Mouse (Mus musculus) forebrain, postnatal 0 days (tissue): ENCODE results near the gene Nkain2. TPM values are rescaled to one million over a fixed set of nuclear protein-coding genes. Genes with fewer than 3 reads are reported as not detected.

Experiments
- ATAC-seq: fragments of 200-750 bp; cut with Nextera tagmentation; 2 replicates; pipeline ENCODE4 v1.8.0; 2017; ENCODE audit warnings: mild to moderate bottlenecking, moderate library complexity
- DNase-seq: peaks from one replicate; pipeline ENCODE4 v3.0.0-alpha.2; 2015
- H3K27ac ChIP-seq: fragments of 300-500 bp; sonication (generic); 2 replicates; pipeline ENCODE4 v1.5.1; 2014; ENCODE audit warnings: low read depth, mild to moderate bottlenecking, antibody characterized with exemption, low read length, moderate library complexity, mixed read lengths
- H3K27me3 ChIP-seq: fragments of 300-500 bp; sonication (generic); 2 replicates; pipeline ENCODE4 v1.6.1; 2014; ENCODE audit warnings: mild to moderate bottlenecking, low read length, mixed read lengths; ENCODE audit not compliant: insufficient read depth
- H3K36me3 ChIP-seq: fragments of 300-500 bp; sonication (generic); 2 replicates; pipeline ENCODE4 v1.6.1; 2014; ENCODE audit warnings: mild to moderate bottlenecking, moderate library complexity; ENCODE audit not compliant: insufficient read depth
- H3K4me1 ChIP-seq: fragments of 300-500 bp; sonication (generic); 2 replicates; pipeline ENCODE4 v1.6.1; 2014; ENCODE audit warnings: antibody characterized with exemption; ENCODE audit not compliant: insufficient read depth
- H3K4me2 ChIP-seq: fragments of 300-500 bp; sonication (generic); 2 replicates; pipeline ENCODE4 v1.6.1; 2014; ENCODE audit warnings: low read depth, mild to moderate bottlenecking, moderate library complexity
- H3K4me3 ChIP-seq: fragments of 300-500 bp; sonication (generic); 2 replicates; pipeline ENCODE4 v1.5.1; 2014; ENCODE audit warnings: low read depth, low read length, mixed read lengths
- H3K9ac ChIP-seq: fragments of 300-500 bp; sonication (generic); 2 replicates; pipeline ENCODE4 v1.6.1; 2014; ENCODE audit warnings: mild to moderate bottlenecking
- H3K9me3 ChIP-seq: fragments of 300-500 bp; sonication (generic); 2 replicates; pipeline ENCODE4 v1.6.1; 2016; ENCODE audit warnings: low read length
- CTCF ChIP-seq: sonication (generic); IDR thresholded peaks from 2 replicates; pipeline ENCODE4 v1.5.1; 2016; ENCODE audit warnings: antibody characterized with exemption, control low read depth, low read depth
- WGBS: fragments of 180-500 bp; shearing (Covaris S2); extraction: QIAGEN DNeasy Blood & Tissue Kit; methylation state at CpG from one replicate; pipeline ENCODE4 v1.1.7; 2014; 5-methylcytosine and 5-hydroxymethylcytosine counted together
- polyA plus RNA-seq: library from polyadenylated mRNA; unstranded; fragments of >200 nt; fragmentation: Nextera tagmentation; extraction: Ambion mirVana; gene quantifications from 2 replicates; pipeline ENCODE4 v1.2.1, GENCODE M21; 2015
- total RNA-seq: library from RNA; depleted of rRNA; stranded (reverse); fragments of >200 nt; gene quantifications from 2 replicates; pipeline ENCODE4 v1.2.3, GENCODE M21; 2014; rRNA removed

The Nkain2 gene
- total RNA-seq (85.0 and 90.1 TPM in 2 replicates), polyA plus RNA-seq (24.7 and 25.9 TPM in 2 replicates)

DNA sequence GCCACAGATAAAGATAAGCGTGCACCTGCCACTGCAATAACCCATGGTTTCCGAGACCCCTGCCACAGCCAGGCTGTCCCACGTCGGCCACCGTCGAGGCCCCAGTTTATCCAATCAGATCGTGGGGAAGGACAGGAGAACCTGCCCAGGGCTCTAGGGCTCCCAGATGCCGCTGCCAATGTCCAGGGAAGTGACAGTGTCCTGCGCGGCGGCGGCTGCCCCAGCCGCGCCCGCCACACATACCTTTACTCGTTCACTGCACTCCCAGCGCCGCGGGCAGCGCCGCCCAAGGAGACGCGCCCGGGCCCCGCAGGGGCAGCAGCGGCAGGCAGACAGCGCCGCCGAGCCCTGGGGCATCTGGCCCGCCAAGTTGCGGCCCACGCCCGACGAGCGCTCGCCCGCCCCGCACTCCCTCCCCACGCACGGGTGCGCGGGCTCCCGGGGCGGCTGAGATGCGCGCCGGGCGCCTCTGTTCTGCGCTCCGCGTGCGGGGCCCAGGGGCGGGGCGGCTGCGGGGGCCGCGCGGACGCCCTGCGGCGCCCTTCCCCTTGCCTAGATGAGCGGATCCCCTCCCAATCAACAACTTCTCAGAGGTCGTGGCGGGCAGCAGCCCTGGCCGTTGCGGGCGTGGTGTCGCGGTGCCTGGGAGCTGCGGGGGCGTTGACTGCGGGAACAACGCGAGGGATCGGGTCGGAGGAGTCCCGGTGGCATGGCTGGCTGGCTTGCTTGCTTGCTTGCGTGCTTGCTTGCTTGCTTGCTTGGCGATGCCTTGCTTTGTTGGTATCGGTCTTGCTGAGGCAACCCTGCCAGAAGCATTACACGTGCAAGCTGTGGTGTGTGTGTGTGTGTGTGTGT, at the start of gene Nkain2:
Gene Nkain2 (minus strand): TSS at position 811 of the 855 bp plus-strand sequence.
- Histone ChIP-seq H3K9ac (peak within 1 kb of the TSS; percentile 94), H3K4me3 (peak within 1 kb of the TSS; percentile 86), H3K9me3 (no peaks in the 10 kb centered on the region), H3K4me2 (peak within 1 kb of the TSS; percentile 57), H3K27me3 (no peaks in the 10 kb centered on the region), H3K4me1 (no peaks in the 10 kb centered on the region; the same call in 1 of the 2 replicates), H3K27ac (peak within 1 kb of the TSS; percentile 93), H3K36me3 (no peaks in the 10 kb centered on the region)
- WGBS: 1% methylated on average over 75 of the region's 81 CpGs
- no peak for TF ChIP-seq CTCF
- ATAC-seq (peak; percentile 88), DNase-seq (peak; percentile 84)

DNA sequence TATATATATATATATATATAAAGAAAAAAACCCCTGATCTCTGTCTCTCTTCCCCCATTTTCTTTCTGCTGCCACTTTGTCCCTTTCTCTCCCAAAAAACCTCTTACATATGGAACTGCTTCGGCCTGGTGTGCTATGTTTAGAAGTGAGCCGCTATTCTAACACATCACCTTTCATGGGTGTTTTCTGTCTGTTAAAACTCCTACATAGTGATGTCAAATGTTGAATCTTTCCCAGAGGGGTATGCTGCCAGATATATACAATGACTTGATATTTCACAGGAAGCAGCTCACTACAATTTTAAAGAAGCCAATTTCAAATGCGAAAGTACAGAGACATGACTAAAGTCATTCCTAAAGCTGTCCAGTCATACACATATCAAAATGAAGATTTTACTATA, 49.6 kb upstream of the Nkain2 start:
- H3K4me3 ChIP-seq: no peak overlapping the region
- no peaks in the 10 kb centered on the region for H3K27me3 ChIP-seq
- ATAC-seq (no peak), DNase-seq (no peak)
- WGBS: 88% methylated on average over 3 of the region's 3 CpGs
- H3K4me2 ChIP-seq: no peak overlapping the region
- no peak for TF ChIP-seq CTCF
- H3K4me1 ChIP-seq: no peaks in the 10 kb centered on the region
- no peak overlapping the region for H3K27ac ChIP-seq
- H3K9ac ChIP-seq: no peak overlapping the region
- no peaks in the 10 kb centered on the region for H3K9me3 ChIP-seq
- H3K36me3 ChIP-seq: no peaks in the 10 kb centered on the region

DNA sequence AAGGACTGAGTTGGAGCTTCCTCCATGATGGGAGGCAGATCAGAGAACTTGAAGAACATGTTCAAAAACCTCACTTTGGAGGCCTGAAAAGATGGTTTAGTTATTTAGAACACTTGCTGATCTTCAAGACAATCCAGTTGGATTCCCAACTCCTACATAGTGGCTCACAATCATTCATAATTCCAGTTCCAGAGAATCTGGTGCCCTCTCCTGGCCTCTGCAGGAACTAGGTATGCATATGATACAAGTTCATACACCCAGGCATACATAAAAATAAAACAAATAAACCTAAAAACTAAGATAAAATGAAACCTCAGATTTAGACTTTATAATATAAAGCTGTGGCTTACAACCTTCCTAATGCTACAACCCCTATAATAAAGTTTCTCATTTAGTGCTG, 4.8 kb upstream of the Nkain2 start:
- no peak overlapping the region for H3K9ac ChIP-seq
- DNase-seq (peak; percentile 58), ATAC-seq (no peak)
- no peak overlapping the region for H3K27ac ChIP-seq
- H3K36me3 ChIP-seq: no peaks in the 10 kb centered on the region
- no peaks in the 10 kb centered on the region for H3K27me3 ChIP-seq
- H3K4me2 ChIP-seq: no peak overlapping the region
- H3K9me3 ChIP-seq: no peaks in the 10 kb centered on the region
- no peak overlapping the region for H3K4me3 ChIP-seq
- peak; percentile 69 for TF ChIP-seq CTCF
- H3K4me1 ChIP-seq: no peaks in the 10 kb centered on the region

DNA sequence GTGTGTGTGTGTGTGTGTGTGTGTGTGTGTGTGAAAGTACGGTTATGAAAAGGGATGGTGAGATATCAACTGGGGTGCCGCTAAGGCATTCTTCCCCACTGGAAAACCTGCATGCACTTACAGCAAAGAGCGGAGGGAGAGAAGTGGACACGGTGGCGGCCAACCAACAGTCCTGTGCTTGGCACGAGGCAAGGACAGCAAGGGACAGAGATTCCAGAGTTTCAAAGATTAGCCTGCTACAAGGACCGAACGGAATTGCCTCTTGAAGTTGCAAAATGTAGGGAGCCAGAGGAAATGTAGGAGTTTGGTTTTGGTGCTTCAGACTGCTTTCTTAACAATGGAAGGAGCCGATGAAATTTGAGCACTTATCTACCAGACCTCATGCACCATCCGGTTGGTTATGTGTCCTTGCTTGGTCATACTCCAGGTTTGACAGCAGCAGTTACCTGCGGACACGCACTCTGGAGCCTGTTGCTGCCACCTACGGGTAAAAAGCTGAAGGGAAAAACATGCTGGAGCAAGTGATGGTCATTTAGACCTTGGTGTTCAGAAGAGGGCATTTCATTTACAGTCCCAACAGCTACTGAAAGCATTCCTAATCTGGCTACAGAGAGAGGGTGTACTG, 357 bp upstream of the Nkain2 start:
- Histone ChIP-seq H3K4me3 (peak overlapping the region; percentile 86), H3K9ac (peak overlapping the region; percentile 94), H3K27ac (peak overlapping the region; percentile 93), H3K9me3 (no peaks in the 10 kb centered on the region), H3K36me3 (no peaks in the 10 kb centered on the region), H3K27me3 (no peaks in the 10 kb centered on the region), H3K4me2 (peak overlapping the region; percentile 57), H3K4me1 (no peaks in the 10 kb centered on the region; the same call in 1 of the 2 replicates)
- ATAC-seq (peak; percentile 47), DNase-seq (peak; percentile 82)
- WGBS: 1% methylated on average over 13 of the region's 13 CpGs
- peak; percentile 77 for TF ChIP-seq CTCF

DNA sequence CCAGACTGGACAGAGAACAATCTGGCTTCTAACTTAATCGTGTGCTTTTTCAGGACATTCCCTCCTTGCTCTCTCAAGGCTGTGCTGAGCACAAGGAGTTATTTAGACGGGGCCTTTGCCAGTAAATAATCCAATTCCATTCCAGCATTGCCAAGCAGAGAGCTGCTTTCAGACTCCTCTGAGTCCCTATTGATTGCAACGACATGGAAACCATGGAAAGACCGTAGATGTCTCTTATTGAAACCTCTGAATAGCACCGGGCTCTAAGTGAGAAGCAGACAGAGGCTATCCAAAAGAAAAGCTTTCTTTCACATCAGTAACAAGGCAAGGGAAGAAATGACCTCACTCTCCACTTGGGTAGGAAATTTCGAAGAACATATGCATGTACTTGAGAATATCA, 8.3 kb downstream of the Nkain2 start:
- Histone ChIP-seq H3K4me1 (no peaks in the 10 kb centered on the region), H3K27ac (no peak overlapping the region), H3K9me3 (no peaks in the 10 kb centered on the region), H3K36me3 (no peaks in the 10 kb centered on the region), H3K9ac (no peak overlapping the region), H3K4me2 (no peak overlapping the region), H3K4me3 (no peak overlapping the region), H3K27me3 (no peaks in the 10 kb centered on the region)
- DNase-seq (peak; percentile 34), ATAC-seq (peak; percentile 92)
- TF ChIP-seq CTCF: no peak
- 22% methylated on average over 6 of the region's 6 CpGs for WGBS

- ATAC-seq (peak; percentile 54; the same call in 1 of the 2 replicates), DNase-seq (peak; percentile 66)
- H3K4me3 ChIP-seq: no peak overlapping the region
- no peak overlapping the region for H3K4me2 ChIP-seq
- no peak overlapping the region for H3K9ac ChIP-seq
- no peak for TF ChIP-seq CTCF
- no peak overlapping the region for H3K27ac ChIP-seq
- no peaks in the 10 kb centered on the region for H3K36me3 ChIP-seq
- no peaks in the 10 kb centered on the region for H3K4me1 ChIP-seq
- H3K27me3 ChIP-seq: no peaks in the 10 kb centered on the region
- H3K9me3 ChIP-seq: no peaks in the 10 kb centered on the region
- 18% methylated on average over 1 of the region's 1 CpGs for WGBS
These were observed 19.4 kb downstream of the Nkain2 start for GRCm38 (mm10) chr10:32870691-32871406.
